Mouse (Mus musculus): ENCODE results near the gene Rgs3.

GRCm38 (mm10) chr4:62519122-62519848 is 40.4 kb upstream of the Rgs3 start:
- no peak for TF ChIP-seq FLI1 (IDR thresholded peaks at IDR 0.05; ENCODE audit: low read length)
- no peak for TF ChIP-seq GATA1 (IDR thresholded peaks at IDR 0.05; ENCODE audit: borderline replicate concordance, low read length)
